Mouse (Mus musculus) erythroblast, embryonic 14.5 days (primary cell): Measurements from ENCODE around the gene March10.

Source experiments
- GATA1 ChIP-seq: IDR thresholded peaks from 2 replicates; pipeline ENCODE4 v1.6.1; 2012; ENCODE audit warnings: low read length, inconsistent platforms, mixed read lengths
- TAL1 ChIP-seq: IDR thresholded peaks from 3 replicates; pipeline ENCODE4 v1.6.1; 2012; ENCODE audit warnings: low read length, inconsistent platforms, mixed read lengths

GRCm38 (mm10) chr11:105496665-105497064 is 40.1 kb upstream of the March10 start:
- TF ChIP-seq GATA1 (no peak), TAL1 (no peak)
